Mouse (Mus musculus) adipocyte (in vitro differentiated cells): Measurements from ENCODE around the gene Herc2.

Experiments
- DNase-seq: peaks from one replicate; pipeline ENCODE4 v3.0.0-alpha.2; 2016; ENCODE audit warnings: low spot score

The Herc2 gene

DNA sequence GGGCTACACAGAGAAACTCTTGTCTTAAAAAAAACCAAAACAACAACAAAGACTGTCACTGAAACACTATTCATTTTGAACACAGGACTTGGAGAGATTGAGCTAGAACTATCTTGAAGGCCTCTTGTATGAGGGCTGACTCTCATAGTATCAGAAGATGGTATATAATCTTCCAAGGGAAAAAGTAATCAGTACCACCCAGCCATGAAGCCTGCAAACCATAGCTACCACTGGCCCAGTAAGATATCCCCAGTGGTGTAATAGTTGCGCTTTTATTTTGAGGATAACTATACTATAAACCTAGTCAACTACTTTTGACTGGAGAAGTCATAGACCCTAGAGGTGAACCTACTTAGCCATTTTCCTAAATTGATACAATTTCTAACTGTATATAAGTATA lies 16.6 kb downstream of the Herc2 start:
- no peak for DNase-seq

DNA sequence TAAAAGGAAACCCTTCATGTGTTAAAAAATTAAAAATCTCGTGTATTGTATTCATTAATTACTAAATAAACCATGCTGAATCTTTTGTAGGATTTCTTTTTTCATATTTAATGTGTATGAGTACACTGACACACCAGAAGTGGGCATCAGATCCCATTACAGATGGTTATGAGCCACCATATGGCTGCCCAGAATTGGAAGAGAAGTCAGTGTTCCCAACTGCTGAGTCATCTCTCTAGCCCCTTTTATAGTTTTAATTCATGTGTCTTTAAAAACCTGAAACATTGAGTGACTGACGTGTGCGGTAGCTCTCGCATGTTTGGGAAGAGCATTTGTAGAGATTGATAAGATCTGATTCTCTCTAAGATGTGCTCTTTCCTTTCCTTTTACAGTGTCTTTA lies 21.7 kb downstream of the Herc2 start:
- DNase-seq, result no peak

DNA sequence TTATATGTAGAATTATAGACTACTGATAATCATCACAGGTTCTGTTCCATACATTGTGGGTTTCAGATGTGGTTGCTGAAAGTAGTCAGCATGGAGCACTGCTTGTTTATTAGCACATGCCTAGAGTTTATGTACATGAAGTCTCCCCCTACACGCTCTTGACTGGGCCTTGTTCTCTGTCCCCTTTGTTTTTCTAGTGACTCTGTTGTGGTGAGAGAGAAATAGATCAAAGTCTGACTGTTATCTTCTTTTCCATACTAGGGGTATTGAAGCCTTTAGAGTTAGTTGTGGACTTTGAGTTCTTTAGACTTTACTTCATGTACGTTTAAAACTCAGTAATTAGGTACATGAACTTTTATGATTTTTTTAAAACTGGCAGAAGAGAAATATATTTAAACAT lies 33.0 kb downstream of the Herc2 start:
- no peak for DNase-seq

DNA sequence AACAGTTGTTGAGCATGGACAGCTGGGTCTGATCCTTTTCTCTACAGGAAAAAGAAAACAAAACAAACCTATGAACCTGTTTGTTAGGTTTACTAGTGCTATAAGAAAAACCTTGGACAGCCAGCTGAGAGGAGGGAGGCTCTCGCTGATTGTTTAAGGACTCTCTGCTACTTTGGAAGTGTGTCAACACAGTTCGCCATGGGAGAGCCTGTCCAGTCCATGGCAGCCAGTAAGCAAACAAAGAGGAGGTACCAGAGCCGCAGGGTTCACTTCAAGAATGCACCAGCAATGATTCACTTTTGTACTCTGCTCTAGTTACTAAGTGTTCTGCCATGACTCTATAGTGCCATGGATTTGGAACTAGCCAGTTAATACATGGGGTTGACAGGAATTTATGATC lies 39.1 kb downstream of the Herc2 start:
- peak; percentile 10 for DNase-seq

DNA sequence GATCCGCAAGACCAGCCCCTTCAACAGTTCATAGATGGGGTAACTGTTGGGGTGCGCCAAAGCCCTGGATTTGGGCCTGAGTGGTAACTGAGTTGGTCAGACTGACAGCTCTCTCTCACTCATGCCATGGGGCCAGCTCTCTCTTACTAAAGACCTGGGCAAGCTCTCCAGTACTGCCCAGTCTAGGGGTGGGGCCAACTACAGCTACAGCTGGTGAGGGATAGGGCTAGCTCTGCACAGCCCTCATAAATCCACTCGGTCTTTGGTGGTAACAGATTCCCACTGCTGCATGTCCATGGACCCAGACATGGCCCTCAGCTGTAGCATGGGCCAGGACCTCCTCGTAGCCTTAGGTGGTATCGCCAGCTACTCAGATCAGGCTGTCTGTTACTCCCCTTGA lies 41.4 kb downstream of the Herc2 start:
- DNase-seq, result no peak

DNA sequence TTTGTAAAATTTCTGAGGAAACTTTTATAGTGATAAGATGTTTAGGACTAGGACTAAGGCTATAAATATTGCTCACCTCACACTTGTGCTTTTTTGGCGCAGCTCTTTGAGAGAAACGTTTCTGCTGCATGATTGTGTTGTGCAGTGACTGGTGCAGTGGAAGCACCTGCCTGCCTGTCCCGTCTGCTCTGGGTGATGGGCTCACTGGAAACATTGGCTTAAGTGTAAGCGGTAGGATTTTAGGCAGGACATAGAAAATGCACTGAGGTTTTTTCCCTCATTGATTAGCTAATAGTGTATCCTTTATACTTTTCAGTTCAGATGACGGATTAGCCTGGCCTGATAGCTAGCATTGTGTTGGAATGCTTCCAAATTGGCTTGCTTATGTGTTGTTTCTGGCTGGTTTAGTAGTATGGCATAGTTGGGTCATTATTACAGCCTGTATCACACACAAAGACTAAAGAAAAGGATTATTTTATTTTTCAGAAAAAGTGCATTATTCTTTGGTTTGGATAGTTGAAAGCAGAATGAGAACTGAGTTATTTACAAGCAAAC lies 52.4 kb downstream of the Herc2 start:
- DNase-seq, result peak; percentile 71

DNA sequence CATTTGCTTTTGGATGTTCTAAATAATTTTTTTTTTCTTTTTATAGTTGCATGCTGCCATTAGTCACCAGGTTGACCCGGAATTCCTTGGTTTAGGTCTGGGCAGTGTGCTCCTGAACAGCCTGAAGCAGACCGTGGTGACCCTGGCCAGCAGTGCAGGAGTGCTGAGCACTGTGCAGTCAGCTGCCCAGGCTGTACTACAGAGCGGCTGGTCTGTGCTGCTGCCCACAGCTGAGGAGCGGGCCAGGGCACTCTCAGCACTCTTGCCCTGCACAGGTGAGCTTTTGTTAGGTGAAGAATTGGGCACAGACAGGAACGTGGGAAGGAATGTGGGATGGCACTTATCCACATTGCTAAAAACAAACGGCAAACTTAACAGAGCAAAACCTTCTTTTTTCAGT lies 63.0 kb downstream of the Herc2 start:
- DNase-seq, result no peak

DNA sequence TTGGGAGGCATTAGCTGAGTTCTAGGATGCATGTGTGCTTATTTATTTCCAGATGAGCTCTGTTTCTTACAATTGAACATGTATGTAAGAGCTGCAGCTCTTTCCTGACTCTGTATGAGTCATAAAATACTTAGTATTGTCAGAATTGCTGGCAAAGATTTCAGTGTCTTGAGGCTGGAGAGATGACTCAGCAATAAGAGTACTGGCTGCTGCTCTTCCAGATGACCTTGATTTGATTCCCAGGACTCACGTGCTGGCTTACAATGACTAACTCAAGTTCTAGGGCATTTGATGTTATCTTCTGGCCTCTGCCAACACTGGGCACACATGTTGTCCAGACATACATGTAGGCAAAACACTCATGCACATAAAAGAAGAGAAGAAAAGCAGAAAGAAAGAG lies 64.2 kb downstream of the Herc2 start:
- DNase-seq, result peak; percentile 63

DNA sequence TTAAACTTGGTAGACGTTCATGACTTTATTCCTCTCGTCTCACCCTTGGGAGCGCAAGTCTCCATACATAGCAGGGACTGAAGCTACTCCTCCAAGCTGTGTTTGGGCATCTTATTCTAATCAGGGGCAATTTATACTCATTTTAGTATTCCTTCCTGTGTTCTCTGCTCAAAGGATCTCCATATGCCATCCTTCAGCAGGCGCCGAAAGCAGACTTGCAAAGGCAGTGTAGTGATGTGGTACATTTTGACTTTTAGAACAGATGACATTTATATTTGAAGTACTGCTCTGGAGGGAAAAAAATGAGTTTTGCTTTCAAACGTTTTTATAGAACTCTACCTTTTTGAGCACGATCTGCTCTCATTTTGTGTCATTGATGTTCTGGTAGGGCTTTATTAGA lies 71.0 kb downstream of the Herc2 start:
- DNase-seq, result no peak

DNA sequence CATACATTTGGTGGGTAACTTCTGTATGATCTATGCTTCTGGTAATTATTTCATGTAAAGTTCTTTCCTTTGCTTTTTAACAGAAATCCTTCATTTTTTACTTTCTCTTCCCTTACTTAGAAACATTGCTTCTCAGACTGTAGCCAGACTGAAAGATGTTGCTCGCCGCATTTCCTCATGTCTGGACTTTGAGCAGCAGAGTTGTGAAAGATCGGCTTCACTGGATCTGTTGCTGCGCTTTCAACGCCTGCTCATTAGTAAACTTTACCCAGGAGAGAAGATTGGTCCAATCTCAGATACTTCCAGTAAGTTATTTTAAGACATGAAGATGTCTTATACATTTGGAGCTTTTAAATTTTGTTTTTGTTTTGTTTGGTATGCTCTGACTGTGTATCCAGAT lies 71.4 kb downstream of the Herc2 start:
- no peak for DNase-seq

DNA sequence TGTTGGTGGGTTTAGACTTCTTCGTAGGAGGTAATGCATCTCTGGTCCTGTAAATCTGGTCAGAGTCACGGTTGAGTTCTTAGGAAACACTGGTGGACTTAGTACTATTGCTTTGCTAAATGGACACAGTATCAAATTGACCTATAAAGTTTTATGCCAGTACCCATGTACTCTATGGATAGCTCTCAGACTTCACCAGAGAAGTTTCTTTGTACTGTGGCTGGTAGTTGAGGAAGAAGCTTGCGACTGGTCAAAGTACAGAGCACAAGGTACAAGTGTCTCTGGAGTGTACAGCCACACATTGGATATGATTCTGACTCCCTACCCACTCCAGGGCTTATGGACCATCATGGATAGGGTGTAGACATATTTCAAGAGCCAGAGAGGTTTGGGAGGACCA lies 78.1 kb downstream of the Herc2 start:
- DNase-seq, result no peak

DNA sequence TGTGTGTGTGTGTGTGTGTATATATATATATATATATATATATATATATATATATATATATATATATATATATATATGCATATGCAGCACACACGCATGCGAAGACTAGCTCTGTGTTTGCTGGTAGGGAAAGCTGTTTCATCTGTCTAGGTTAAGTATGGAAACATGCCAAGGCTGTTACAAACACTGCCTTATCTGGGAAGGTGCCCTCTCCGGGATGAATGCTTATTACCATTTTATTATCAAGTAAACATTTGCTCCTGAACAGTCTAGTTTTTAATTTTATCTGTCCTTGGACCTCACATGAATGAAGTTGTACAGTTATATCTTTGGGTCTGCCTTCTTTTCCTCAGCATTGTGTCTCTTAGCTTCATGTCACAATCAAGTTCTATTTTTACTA lies 79.6 kb downstream of the Herc2 start:
- DNase-seq, result no peak

DNA sequence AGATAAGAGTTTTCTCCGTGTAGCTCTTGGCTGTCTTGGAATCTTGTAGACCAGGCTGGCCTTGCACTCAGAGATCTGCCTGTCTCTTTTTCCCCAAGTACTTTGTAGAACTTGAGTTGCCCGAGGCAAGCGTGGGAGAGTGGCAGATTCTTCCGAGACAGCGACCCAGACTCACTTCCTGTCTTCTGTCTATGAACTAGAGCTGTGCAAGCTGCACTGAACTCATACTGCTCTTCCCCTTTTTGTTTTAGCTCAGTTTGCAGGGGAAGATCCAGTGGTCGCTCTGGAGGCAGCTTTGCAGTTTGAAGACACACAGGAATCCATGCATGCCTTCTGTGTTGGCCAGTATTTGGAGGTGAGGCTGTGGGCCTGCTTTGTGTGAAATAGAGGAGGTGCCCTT lies 81.6 kb downstream of the Herc2 start:
- DNase-seq, result no peak

DNA sequence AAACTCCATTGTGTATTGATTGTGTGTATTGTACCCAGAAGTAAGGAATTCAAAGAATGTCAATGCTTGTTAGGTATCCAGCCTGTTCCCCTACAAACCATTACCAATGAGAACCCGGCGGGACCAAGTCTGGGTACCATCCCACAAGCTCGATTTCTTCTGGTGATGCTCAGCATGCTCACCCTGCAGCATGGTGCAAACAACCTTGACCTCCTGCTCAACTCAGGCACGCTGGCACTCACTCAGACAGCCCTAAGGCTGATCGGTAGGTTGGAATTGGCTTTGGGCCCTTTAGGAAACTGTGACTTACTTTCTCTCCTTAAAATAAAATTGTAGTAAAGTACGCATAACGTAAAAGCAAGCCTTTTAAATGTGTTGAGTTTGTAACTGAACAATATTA lies 88.7 kb downstream of the Herc2 start:
- no peak for DNase-seq

DNA sequence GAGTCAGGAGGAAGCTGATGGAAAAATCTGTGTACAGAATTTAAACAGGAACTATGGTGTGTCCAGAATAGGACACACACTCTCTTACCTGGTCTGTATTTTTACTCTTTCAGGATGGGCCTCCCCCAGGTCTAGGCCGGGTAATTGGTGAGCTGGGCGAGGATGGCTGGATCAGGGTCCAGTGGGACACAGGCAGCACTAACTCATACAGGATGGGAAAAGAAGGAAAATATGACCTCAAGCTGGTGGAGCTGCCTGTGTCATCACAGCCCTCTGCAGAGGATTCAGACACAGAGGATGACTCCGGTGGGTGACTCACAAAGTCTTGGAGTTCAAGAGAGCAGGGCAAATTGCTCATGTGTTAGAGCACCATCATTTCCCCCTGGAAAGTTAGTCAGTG lies 96.4 kb downstream of the Herc2 start:
- no peak for DNase-seq

DNA sequence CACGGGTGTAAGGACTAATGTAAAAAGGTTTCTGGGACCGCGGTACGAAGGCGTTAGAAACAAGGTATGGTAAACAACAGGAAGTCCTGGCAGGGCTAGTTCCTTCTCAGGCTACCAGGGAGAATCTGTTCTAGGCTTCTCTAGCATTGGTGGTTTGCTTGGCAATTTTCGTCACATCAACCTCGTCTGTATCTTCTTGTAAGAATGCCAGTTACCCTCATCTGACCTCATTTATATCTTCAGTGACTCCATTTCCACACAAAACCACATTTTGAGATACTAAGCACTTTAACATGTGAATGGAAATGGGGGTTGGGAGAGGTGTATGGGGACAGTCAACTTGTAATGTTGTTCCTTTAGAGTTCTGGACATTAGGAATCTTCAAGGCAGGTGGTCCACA lies 98.9 kb downstream of the Herc2 start:
- no peak for DNase-seq

DNA sequence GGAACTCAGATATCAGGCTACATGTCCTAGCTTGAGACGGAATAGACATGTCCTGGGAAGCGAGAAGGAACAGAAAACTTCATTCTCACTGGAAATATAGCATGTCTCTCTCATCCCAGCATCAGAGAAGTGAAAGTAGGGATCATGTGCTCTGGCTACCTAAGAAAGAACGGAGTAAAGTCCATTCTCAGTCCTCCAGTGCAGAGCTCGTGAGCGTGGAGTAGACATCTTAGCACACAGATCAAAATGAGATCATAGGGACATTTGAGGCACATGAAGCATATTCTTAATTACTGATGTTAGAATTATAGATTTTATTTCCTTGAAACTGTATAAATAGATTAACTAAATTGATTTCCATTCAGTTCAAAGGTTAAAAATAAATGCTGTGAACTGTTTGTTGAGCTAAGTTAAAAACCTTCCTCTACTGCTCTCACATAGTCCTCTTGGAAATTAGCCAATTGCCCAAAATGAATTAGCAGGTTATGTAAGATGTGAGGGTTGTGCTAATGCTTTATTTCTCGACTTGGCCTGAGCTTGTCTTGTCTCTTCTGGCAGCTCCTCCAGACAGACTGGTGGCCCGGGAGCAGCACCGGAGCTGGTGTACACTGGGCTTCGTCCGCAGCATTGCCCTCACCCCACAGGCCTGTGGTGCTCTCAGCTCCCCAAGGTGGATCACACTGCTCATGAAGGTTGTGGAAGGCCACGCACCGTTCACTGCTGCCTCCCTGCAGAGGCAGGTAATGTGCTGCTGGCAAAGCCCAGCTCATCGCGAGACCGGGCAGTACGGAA lies 102.1 kb downstream of the Herc2 start:
- peak; percentile 2 for DNase-seq

DNA sequence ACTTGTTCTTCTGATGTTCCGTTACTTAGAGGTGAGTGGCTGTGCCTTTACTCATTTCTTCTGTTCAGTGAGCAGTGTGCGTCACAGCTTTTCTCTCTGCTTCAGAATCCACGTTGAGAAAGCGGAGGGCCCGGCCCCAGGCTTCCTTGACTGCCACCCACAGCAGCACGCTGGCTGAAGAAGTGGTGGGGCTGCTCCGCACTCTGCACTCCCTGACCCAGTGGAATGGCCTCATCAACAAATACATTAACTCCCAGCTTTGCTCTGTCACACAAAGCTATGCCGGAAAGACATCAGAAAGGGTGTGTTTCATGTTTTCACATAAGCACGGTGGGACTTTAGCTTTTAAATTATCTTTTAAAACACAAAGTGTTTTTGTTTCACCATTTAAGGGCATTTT lies 103.2 kb downstream of the Herc2 start:
- DNase-seq, result no peak

DNA sequence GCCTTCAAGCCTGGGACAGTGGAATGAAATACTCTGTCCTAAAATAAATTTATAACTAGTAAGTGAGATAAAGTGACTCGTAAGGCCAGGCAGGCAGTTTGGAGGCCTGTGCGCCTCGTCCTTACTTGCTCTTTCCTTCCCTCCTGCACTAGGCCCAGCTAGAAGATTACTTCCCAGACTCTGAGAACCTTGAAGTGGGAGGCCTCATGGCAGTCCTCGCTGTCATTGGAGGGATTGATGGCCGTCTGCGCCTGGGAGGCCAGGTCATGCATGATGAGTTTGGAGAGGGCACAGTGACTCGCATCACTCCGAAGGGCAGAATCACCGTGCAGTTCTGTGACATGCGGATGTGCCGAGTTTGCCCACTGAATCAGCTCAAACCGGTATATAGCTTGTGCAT lies 103.6 kb downstream of the Herc2 start:
- DNase-seq, result no peak

DNA sequence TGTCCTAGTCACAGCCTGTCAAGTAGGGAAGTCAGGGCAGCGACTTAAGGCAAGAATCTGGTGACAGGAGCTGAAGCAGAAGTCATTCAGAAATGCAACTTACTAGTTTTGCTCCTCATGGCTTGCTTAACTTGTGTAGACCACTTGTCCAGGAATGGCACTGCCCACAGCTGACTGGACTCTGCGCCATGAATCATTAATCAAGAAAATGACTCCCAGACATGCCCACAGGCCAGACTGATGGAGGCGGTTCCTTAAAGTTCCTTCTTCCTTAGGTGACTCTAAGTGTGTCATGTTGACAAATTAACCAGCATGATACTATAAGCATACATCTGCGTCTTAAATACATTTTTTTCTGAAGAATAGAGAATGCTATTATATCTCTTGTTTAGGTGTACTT lies 113.3 kb downstream of the Herc2 start:
- DNase-seq, result no peak

DNA sequence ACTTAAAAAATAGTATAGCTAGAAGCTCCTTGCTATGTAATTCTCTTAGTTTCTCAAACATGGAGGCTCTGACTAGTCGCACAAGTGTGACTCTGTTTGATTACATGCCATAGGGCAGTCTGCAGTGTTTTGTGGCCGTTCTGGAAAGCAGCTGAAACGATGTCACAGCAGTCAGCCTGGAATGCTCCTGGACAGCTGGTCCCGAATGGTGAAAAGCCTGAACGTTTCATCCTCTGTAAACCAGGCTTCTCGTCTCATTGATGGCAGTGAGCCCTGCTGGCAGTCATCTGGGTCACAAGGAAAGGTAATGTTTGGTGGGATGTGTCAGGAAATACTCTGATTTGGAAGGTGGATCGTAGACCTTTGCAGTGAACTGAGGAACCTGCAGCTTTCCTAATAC lies 118.7 kb downstream of the Herc2 start:
- no peak for DNase-seq

DNA sequence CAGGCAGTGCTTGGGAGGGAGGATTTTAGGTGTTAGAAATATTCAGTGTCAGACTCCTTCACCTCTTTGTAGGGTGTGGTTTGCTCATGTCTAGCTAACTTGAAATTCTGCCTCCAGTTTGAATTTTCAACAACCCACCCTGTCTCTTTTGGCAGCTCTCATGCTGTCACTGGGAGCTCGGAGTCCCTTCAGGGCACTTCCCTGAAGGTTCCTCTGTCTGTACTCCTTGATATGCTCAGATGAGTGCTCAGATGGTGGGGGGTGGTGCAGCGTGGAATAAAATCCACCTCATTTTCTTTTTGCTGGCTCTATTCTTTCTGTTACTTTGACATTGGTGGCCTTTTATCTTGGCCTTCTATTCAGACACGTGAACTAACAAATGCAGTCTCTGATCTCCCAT lies 127.4 kb downstream of the Herc2 start:
- no peak for DNase-seq

DNA sequence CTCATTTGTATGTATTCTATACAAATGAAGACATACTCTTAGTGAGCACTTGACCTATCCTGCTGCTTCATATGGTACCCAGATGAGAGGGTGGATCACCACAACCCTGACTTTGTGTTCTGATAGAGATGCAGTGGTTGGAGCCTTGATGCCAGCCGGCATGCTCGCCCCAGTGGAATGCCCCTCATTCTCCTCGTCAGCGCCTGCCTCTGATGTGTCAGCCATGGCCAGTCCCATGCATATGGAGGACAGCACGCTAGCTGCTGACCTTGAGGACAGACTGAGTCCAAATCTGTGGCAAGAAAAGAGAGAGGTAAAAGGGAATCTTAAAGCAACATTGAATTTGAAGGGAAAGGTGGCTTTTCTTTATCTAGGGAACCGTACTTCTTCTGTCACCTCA lies 141.0 kb downstream of the Herc2 start:
- no peak for DNase-seq

DNA sequence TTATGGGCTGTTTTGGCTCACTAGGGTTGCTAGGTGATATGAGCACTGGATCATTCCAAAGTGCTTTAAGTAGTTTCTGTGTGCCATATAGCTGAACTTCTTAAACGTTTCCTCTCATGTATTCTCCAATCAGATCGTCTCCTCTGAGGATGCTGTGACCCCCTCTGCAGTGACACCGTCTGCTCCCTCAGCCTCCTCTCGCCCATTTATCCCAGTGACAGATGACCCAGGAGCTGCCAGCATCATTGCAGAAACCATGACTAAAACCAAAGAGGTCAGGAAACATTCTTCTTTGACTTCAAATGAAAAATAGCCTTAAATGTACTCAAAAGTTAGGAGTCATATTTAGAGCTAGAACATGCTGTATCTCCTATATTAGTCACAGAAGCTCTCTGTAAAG lies 141.7 kb downstream of the Herc2 start:
- DNase-seq, result no peak
